Mouse (Mus musculus): ENCODE results near the gene Ankmy1. TPM values are rescaled to one million over a fixed set of nuclear protein-coding genes. Genes with fewer than 3 reads are reported as not detected.

The Ankmy1 gene
- polyA plus RNA-seq, 1 experiment from 2014 or later: 0.10 TPM

GRCm38 (mm10) chr1:92921496-92921895, 18.8 kb upstream of the Ankmy1 start:
- Histone ChIP-seq H3K79me2 (ENCODE audit: inconsistent target) (no peaks in the 10 kb centered on the region), H3K36me3 (ENCODE audit: inconsistent target) (peaks cover 34% of the 10 kb centered on the region), H3K27ac (peak overlapping the region; percentile 34), H3K4me3 (ENCODE audit: inconsistent target) (no peak overlapping the region)
- WGBS (ENCODE audit: missing documents): 88% methylated on average over 4 of the region's 4 CpGs

- Histone ChIP-seq H3K36me3 (ENCODE audit: inconsistent target) (peaks cover 43% of the 10 kb centered on the region), H3K79me2 (ENCODE audit: inconsistent target) (no peaks in the 10 kb centered on the region), H3K4me3 (ENCODE audit: inconsistent target) (no peak overlapping the region), H3K27ac (peak overlapping the region; percentile 34)
- 40% methylated on average over 7 of the region's 7 CpGs for WGBS (ENCODE audit: missing documents)
These were observed 17.9 kb upstream of the Ankmy1 start for GRCm38 (mm10) chr1:92920474-92921200.

GRCm38 (mm10) chr1:92919775-92920174, 17.1 kb upstream of the Ankmy1 start:
- H3K79me2 ChIP-seq (ENCODE audit: inconsistent target): peaks cover under 1% of the 10 kb centered on the region; the same call in 1 of the 2 replicates
- WGBS (ENCODE audit: missing documents): 75% methylated on average over 11 of the region's 12 CpGs

GRCm38 (mm10) chr1:92919151-92919550, 16.4 kb upstream of the Ankmy1 start:
- H3K79me2 ChIP-seq (ENCODE audit: inconsistent target): peaks cover 7% of the 10 kb centered on the region; the same call in 1 of the 2 replicates
- H3K36me3 ChIP-seq (ENCODE audit: inconsistent target): peaks cover 58% of the 10 kb centered on the region
- 97% methylated on average over 9 of the region's 11 CpGs for WGBS (ENCODE audit: missing documents)
- H3K4me3 ChIP-seq (ENCODE audit: inconsistent target): no peak overlapping the region
- no peak overlapping the region for H3K27ac ChIP-seq

More at GRCm38 (mm10) chr1:92919775-92920174, 17.1 kb upstream of the Ankmy1 start:
- Histone ChIP-seq H3K4me3 (ENCODE audit: inconsistent target) (no peak overlapping the region), H3K27ac (no peak overlapping the region), H3K36me3 (ENCODE audit: inconsistent target) (peaks cover 52% of the 10 kb centered on the region)

- Histone ChIP-seq H3K36me3 (ENCODE audit: inconsistent target) (peaks cover 62% of the 10 kb centered on the region), H3K27ac (no peak overlapping the region), H3K79me2 (ENCODE audit: inconsistent target) (peaks cover 31% of the 10 kb centered on the region), H3K4me3 (ENCODE audit: inconsistent target) (no peak overlapping the region)
- 92% methylated on average over 9 of the region's 9 CpGs for WGBS (ENCODE audit: missing documents)
These were observed 14.0 kb upstream of the Ankmy1 start for GRCm38 (mm10) chr1:92916725-92917124.

- 96% methylated on average over 11 of the region's 11 CpGs for WGBS (ENCODE audit: missing documents)
- peaks cover 59% of the 10 kb centered on the region for H3K36me3 ChIP-seq (ENCODE audit: inconsistent target)
These were observed 12.3 kb upstream of the Ankmy1 start for GRCm38 (mm10) chr1:92914993-92915392.

GRCm38 (mm10) chr1:92914239-92914638, 11.5 kb upstream of the Ankmy1 start:
- Histone ChIP-seq H3K4me3 (ENCODE audit: inconsistent target) (no peak overlapping the region), H3K79me2 (ENCODE audit: inconsistent target) (peaks cover 49% of the 10 kb centered on the region), H3K36me3 (ENCODE audit: inconsistent target) (peaks cover 55% of the 10 kb centered on the region), H3K27ac (no peak overlapping the region)
- WGBS (ENCODE audit: missing documents): 93% methylated on average over 4 of the region's 4 CpGs

More at GRCm38 (mm10) chr1:92914993-92915392, 12.3 kb upstream of the Ankmy1 start:
- Histone ChIP-seq H3K27ac (no peak overlapping the region), H3K79me2 (ENCODE audit: inconsistent target) (peaks cover 41% of the 10 kb centered on the region), H3K4me3 (ENCODE audit: inconsistent target) (no peak overlapping the region)

- peaks cover 35% of the 10 kb centered on the region for H3K36me3 ChIP-seq (ENCODE audit: inconsistent target)
- 60% methylated on average over 1 of the region's 1 CpGs for WGBS (ENCODE audit: missing documents)
- H3K79me2 ChIP-seq (ENCODE audit: inconsistent target): peaks cover 51% of the 10 kb centered on the region
- H3K4me3 ChIP-seq (ENCODE audit: inconsistent target): peak overlapping the region; percentile 44; the same call in 1 of the 2 replicates
- H3K27ac ChIP-seq: no peak overlapping the region
These were observed 9.6 kb upstream of the Ankmy1 start for GRCm38 (mm10) chr1:92912286-92912685.

GRCm38 (mm10) chr1:92911721-92912138, 9.0 kb upstream of the Ankmy1 start:
- H3K27ac ChIP-seq: no peak overlapping the region

GRCm38 (mm10) chr1:92910925-92911720, 8.4 kb upstream of the Ankmy1 start:
- H3K36me3 ChIP-seq (ENCODE audit: inconsistent target): peaks cover 24% of the 10 kb centered on the region; the same call in 1 of the 2 replicates
- H3K27ac ChIP-seq: no peak overlapping the region
- peaks cover 51% of the 10 kb centered on the region for H3K79me2 ChIP-seq (ENCODE audit: inconsistent target)
- WGBS (ENCODE audit: missing documents): under 1% methylated on average over 83 of the region's 85 CpGs
- H3K4me3 ChIP-seq (ENCODE audit: inconsistent target): peak overlapping the region; percentile 44

More at GRCm38 (mm10) chr1:92911721-92912138, 9.0 kb upstream of the Ankmy1 start:
- Histone ChIP-seq H3K79me2 (ENCODE audit: inconsistent target) (peaks cover 51% of the 10 kb centered on the region), H3K4me3 (ENCODE audit: inconsistent target) (peak overlapping the region; percentile 44), H3K36me3 (ENCODE audit: inconsistent target) (peaks cover 30% of the 10 kb centered on the region; the same call in 1 of the 2 replicates)
- WGBS (ENCODE audit: missing documents): 35% methylated on average over 8 of the region's 8 CpGs

- H3K79me2 ChIP-seq (ENCODE audit: inconsistent target): peaks cover 51% of the 10 kb centered on the region
- peak within 1 kb of the TSS; percentile 49 for H3K4me3 ChIP-seq (ENCODE audit: inconsistent target)
- 1% methylated on average over 45 of the region's 57 CpGs for WGBS (ENCODE audit: missing documents)
- H3K27ac ChIP-seq: no peak within 1 kb of the TSS
- peaks cover 16% of the 10 kb centered on the region; the same call in 1 of the 2 replicates for H3K36me3 ChIP-seq (ENCODE audit: inconsistent target)
These were observed 7.7 kb upstream of the Ankmy1 start, which contains the start of gene Rnpepl1 for GRCm38 (mm10) chr1:92910239-92910885. TSS of gene Rnpepl1 (plus strand) at chr1:92910783.

GRCm38 (mm10) chr1:92909068-92909467, 6.4 kb upstream of the Ankmy1 start:
- H3K79me2 ChIP-seq (ENCODE audit: inconsistent target): peaks cover 43% of the 10 kb centered on the region
- 89% methylated on average over 4 of the region's 4 CpGs for WGBS (ENCODE audit: missing documents)
- no peak overlapping the region for H3K4me3 ChIP-seq (ENCODE audit: inconsistent target)
- no peak overlapping the region for H3K27ac ChIP-seq
- H3K36me3 ChIP-seq (ENCODE audit: inconsistent target): peaks cover 3% of the 10 kb centered on the region; the same call in 1 of the 2 replicates

- WGBS (ENCODE audit: missing documents): 100% methylated on average over 3 of the region's 3 CpGs
- H3K36me3 ChIP-seq (ENCODE audit: inconsistent target): no peaks in the 10 kb centered on the region
- no peak overlapping the region for H3K4me3 ChIP-seq (ENCODE audit: inconsistent target)
- peaks cover 39% of the 10 kb centered on the region for H3K79me2 ChIP-seq (ENCODE audit: inconsistent target)
- no peak overlapping the region for H3K27ac ChIP-seq
These were observed 6.0 kb upstream of the Ankmy1 start for GRCm38 (mm10) chr1:92908664-92909063.

- H3K27ac ChIP-seq: peak overlapping the region; percentile 25
These were observed 5.1 kb upstream of the Ankmy1 start for GRCm38 (mm10) chr1:92907632-92908360.

More at GRCm38 (mm10) chr1:92907632-92908360, 5.1 kb upstream of the Ankmy1 start:
- 57% methylated on average over 20 of the region's 20 CpGs for WGBS (ENCODE audit: missing documents)
- H3K36me3 ChIP-seq (ENCODE audit: inconsistent target): no peaks in the 10 kb centered on the region
- H3K79me2 ChIP-seq (ENCODE audit: inconsistent target): peaks cover 31% of the 10 kb centered on the region
- H3K4me3 ChIP-seq (ENCODE audit: inconsistent target): peak overlapping the region; percentile 40
